Mouse (Mus musculus): Measurements from ENCODE around the gene Smyd3. TPM values are rescaled to one million over a fixed set of nuclear protein-coding genes. Genes with fewer than 3 reads are reported as not detected.

The Smyd3 gene
- polyA plus RNA-seq, 1 experiment from 2014 or later = 30.6 TPM

GRCm38 (mm10) chr1:179386237-179386975 lies 131.4 kb downstream of the Smyd3 start:
- H3K36me3 ChIP-seq (ENCODE audit: control insufficient read depth, insufficient read depth, low read length) = no peaks in the 10 kb centered on the region
- H3K4me3 ChIP-seq (ENCODE audit: low read depth, low read length) = no peak overlapping the region
- no peak for ATAC-seq
- H3K9ac ChIP-seq (ENCODE audit: low read depth, low read length) = no peak overlapping the region
- 52% methylated on average over 15 of the region's 15 CpGs for WGBS
- peak overlapping the region; percentile 42; the same call in 1 of the 2 replicates for H3K27ac ChIP-seq (ENCODE audit: low read length)
- peaks cover 5% of the 10 kb centered on the region for H3K4me1 ChIP-seq (ENCODE audit: control insufficient read depth, insufficient read depth, low read length)
- 0 out of 2 replicates have a peak overlapping the region, but pooled peaks have one; percentile 3 for H3K4me2 ChIP-seq (ENCODE audit: low read length)
- no peaks in the 10 kb centered on the region for H3K27me3 ChIP-seq (ENCODE audit: control insufficient read depth, insufficient read depth, low read depth, low read length)
- H3K9me3 ChIP-seq (replicated peaks; ENCODE audit: control insufficient read depth, low read length, poor library complexity, severe bottlenecking) = no peaks in the 10 kb centered on the region

GRCm38 (mm10) chr1:179385691-179386090 lies 132.2 kb downstream of the Smyd3 start:
- 97% methylated on average over 7 of the region's 7 CpGs for WGBS
- no peak for ATAC-seq

GRCm38 (mm10) chr1:179384296-179384695 lies 133.5 kb downstream of the Smyd3 start:
- Histone ChIP-seq H3K9ac (ENCODE audit: low read depth, low read length) (no peak overlapping the region), H3K4me2 (ENCODE audit: low read length) (no peak overlapping the region), H3K4me3 (ENCODE audit: low read depth, low read length) (no peak overlapping the region), H3K27me3 (ENCODE audit: control insufficient read depth, insufficient read depth, low read depth, low read length) (no peaks in the 10 kb centered on the region), H3K36me3 (ENCODE audit: control insufficient read depth, insufficient read depth, low read length) (no peaks in the 10 kb centered on the region), H3K4me1 (ENCODE audit: control insufficient read depth, insufficient read depth, low read length) (peaks cover 5% of the 10 kb centered on the region), H3K27ac (ENCODE audit: low read length) (no peak overlapping the region), H3K9me3 (replicated peaks; ENCODE audit: control insufficient read depth, low read length, poor library complexity, severe bottlenecking) (no peaks in the 10 kb centered on the region)
- WGBS = 81% methylated on average over 2 of the region's 2 CpGs
- ATAC-seq = no peak

More at GRCm38 (mm10) chr1:179385691-179386090, 132.2 kb downstream of the Smyd3 start:
- no peak overlapping the region for H3K4me3 ChIP-seq (ENCODE audit: low read depth, low read length)
- peaks cover 5% of the 10 kb centered on the region for H3K4me1 ChIP-seq (ENCODE audit: control insufficient read depth, insufficient read depth, low read length)
- H3K9ac ChIP-seq (ENCODE audit: low read depth, low read length) = no peak overlapping the region
- no peaks in the 10 kb centered on the region for H3K27me3 ChIP-seq (ENCODE audit: control insufficient read depth, insufficient read depth, low read depth, low read length)
- H3K27ac ChIP-seq (ENCODE audit: low read length) = no peak overlapping the region
- H3K9me3 ChIP-seq (replicated peaks; ENCODE audit: control insufficient read depth, low read length, poor library complexity, severe bottlenecking) = no peaks in the 10 kb centered on the region
- H3K36me3 ChIP-seq (ENCODE audit: control insufficient read depth, insufficient read depth, low read length) = no peaks in the 10 kb centered on the region
- no peak overlapping the region for H3K4me2 ChIP-seq (ENCODE audit: low read length)

GRCm38 (mm10) chr1:179378102-179378501 lies 139.7 kb downstream of the Smyd3 start:
- H3K9me3 ChIP-seq (replicated peaks; ENCODE audit: control insufficient read depth, low read length, poor library complexity, severe bottlenecking) = no peaks in the 10 kb centered on the region
- 82% methylated on average over 4 of the region's 4 CpGs for WGBS
- H3K9ac ChIP-seq (ENCODE audit: low read depth, low read length) = no peak overlapping the region
- no peak overlapping the region for H3K27ac ChIP-seq (ENCODE audit: low read length)
- H3K4me2 ChIP-seq (ENCODE audit: low read length) = no peak overlapping the region
- H3K27me3 ChIP-seq (ENCODE audit: control insufficient read depth, insufficient read depth, low read depth, low read length) = no peaks in the 10 kb centered on the region
- ATAC-seq = no peak
- H3K4me3 ChIP-seq (ENCODE audit: low read depth, low read length) = no peak overlapping the region
- peaks cover 8% of the 10 kb centered on the region; the same call in 1 of the 2 replicates for H3K4me1 ChIP-seq (ENCODE audit: control insufficient read depth, insufficient read depth, low read length)
- no peaks in the 10 kb centered on the region for H3K36me3 ChIP-seq (ENCODE audit: control insufficient read depth, insufficient read depth, low read length)

- H3K36me3 ChIP-seq (ENCODE audit: control insufficient read depth, insufficient read depth, low read length) = no peaks in the 10 kb centered on the region
- H3K27me3 ChIP-seq (ENCODE audit: control insufficient read depth, insufficient read depth, low read depth, low read length) = no peaks in the 10 kb centered on the region
- H3K4me2 ChIP-seq (ENCODE audit: low read length) = no peak overlapping the region
- peaks cover 13% of the 10 kb centered on the region for H3K4me1 ChIP-seq (ENCODE audit: control insufficient read depth, insufficient read depth, low read length)
- 59% methylated on average over 4 of the region's 4 CpGs for WGBS
- H3K4me3 ChIP-seq (ENCODE audit: low read depth, low read length) = no peak overlapping the region
- no peaks in the 10 kb centered on the region for H3K9me3 ChIP-seq (replicated peaks; ENCODE audit: control insufficient read depth, low read length, poor library complexity, severe bottlenecking)
- no peak for ATAC-seq
- no peak overlapping the region for H3K9ac ChIP-seq (ENCODE audit: low read depth, low read length)
- H3K27ac ChIP-seq (ENCODE audit: low read length) = no peak overlapping the region
Observed at GRCm38 (mm10) chr1:179374987-179375386, 142.9 kb downstream of the Smyd3 start.

GRCm38 (mm10) chr1:179373911-179374310 lies 143.9 kb downstream of the Smyd3 start:
- Histone ChIP-seq H3K9ac (ENCODE audit: low read depth, low read length) (no peak overlapping the region), H3K27me3 (ENCODE audit: control insufficient read depth, insufficient read depth, low read depth, low read length) (no peaks in the 10 kb centered on the region), H3K4me3 (ENCODE audit: low read depth, low read length) (no peak overlapping the region), H3K4me2 (ENCODE audit: low read length) (no peak overlapping the region), H3K36me3 (ENCODE audit: control insufficient read depth, insufficient read depth, low read length) (no peaks in the 10 kb centered on the region), H3K27ac (ENCODE audit: low read length) (no peak overlapping the region), H3K4me1 (ENCODE audit: control insufficient read depth, insufficient read depth, low read length) (peaks cover 15% of the 10 kb centered on the region), H3K9me3 (replicated peaks; ENCODE audit: control insufficient read depth, low read length, poor library complexity, severe bottlenecking) (no peaks in the 10 kb centered on the region)
- ATAC-seq = no peak
- 96% methylated on average over 11 of the region's 11 CpGs for WGBS

- Histone ChIP-seq H3K9ac (ENCODE audit: low read depth, low read length) (no peak overlapping the region), H3K27ac (ENCODE audit: low read length) (no peak overlapping the region), H3K36me3 (ENCODE audit: control insufficient read depth, insufficient read depth, low read length) (no peaks in the 10 kb centered on the region), H3K4me1 (ENCODE audit: control insufficient read depth, insufficient read depth, low read length) (peaks cover 11% of the 10 kb centered on the region), H3K27me3 (ENCODE audit: control insufficient read depth, insufficient read depth, low read depth, low read length) (no peaks in the 10 kb centered on the region), H3K4me3 (ENCODE audit: low read depth, low read length) (no peak overlapping the region), H3K4me2 (ENCODE audit: low read length) (no peak overlapping the region), H3K9me3 (replicated peaks; ENCODE audit: control insufficient read depth, low read length, poor library complexity, severe bottlenecking) (no peaks in the 10 kb centered on the region)
- WGBS = 70% methylated on average over 3 of the region's 3 CpGs
- no peak for ATAC-seq
Observed at GRCm38 (mm10) chr1:179371191-179371590, 146.7 kb downstream of the Smyd3 start.

GRCm38 (mm10) chr1:179368426-179369010 lies 149.3 kb downstream of the Smyd3 start:
- H3K27ac ChIP-seq (ENCODE audit: low read length) = no peak overlapping the region
- H3K4me3 ChIP-seq (ENCODE audit: low read depth, low read length) = no peak overlapping the region
- ATAC-seq = no peak
- no peak overlapping the region for H3K4me2 ChIP-seq (ENCODE audit: low read length)
- H3K27me3 ChIP-seq (ENCODE audit: control insufficient read depth, insufficient read depth, low read depth, low read length) = no peaks in the 10 kb centered on the region
- peaks cover 7% of the 10 kb centered on the region; the same call in 1 of the 2 replicates for H3K4me1 ChIP-seq (ENCODE audit: control insufficient read depth, insufficient read depth, low read length)
- H3K9me3 ChIP-seq (replicated peaks; ENCODE audit: control insufficient read depth, low read length, poor library complexity, severe bottlenecking) = no peaks in the 10 kb centered on the region
- H3K36me3 ChIP-seq (ENCODE audit: control insufficient read depth, insufficient read depth, low read length) = no peaks in the 10 kb centered on the region
- WGBS = 66% methylated on average over 3 of the region's 3 CpGs
- no peak overlapping the region for H3K9ac ChIP-seq (ENCODE audit: low read depth, low read length)

Data from midbrain, embryonic 16.5 days (tissue).